Mouse (Mus musculus) C2C12 (cell line): ENCODE measurements around the gene Cntnap2.

Experiments
- CTCF ChIP-seq: IDR thresholded peaks from one replicate; pipeline ENCODE4 v1.5.1; 2011; ENCODE audit not compliant: control insufficient read depth, insufficient read depth, insufficient read length
- MAX ChIP-seq: IDR thresholded peaks from one replicate; pipeline ENCODE4 v1.6.1; 2011; ENCODE audit warnings: mild to moderate bottlenecking, control low read depth
- MYOG ChIP-seq: IDR thresholded peaks from one replicate; pipeline ENCODE4 v1.6.1; 2011; ENCODE audit not compliant: control insufficient read depth, insufficient read length; ENCODE audit errors: extremely low read depth
- USF1 ChIP-seq: IDR thresholded peaks from one replicate; pipeline ENCODE4 v1.6.1; 2011; ENCODE audit warnings: low read depth, mild to moderate bottlenecking, control low read depth, moderate library complexity

DNA sequence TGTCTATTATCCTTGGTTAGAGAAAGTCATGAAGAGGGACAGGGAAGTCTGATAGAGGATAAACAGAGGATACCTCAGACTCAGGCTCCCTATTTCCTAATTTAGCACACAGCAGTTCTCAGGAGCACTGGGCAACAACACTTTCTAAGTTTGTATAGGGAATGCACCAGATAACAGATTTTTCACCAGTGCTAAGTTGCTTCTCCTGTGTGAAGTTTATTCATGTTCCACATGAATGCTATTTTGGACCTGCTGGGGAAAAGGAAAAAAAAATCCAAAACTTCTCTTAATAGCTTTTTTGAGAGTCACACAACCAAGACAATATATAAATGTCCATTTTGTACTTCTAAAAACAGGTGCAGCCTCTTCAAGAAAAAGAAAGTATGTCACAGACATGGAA lies 1361.2 kb downstream of the Cntnap2 start:
- TF ChIP-seq CTCF, result no peak
- no peak for TF ChIP-seq USF1
- TF ChIP-seq MAX, result no peak
- TF ChIP-seq MYOG, result no peak
